Mouse (Mus musculus): Measurements from ENCODE around the gene Neb. TPM values are rescaled to one million over a fixed set of nuclear protein-coding genes. Genes with fewer than 3 reads are reported as not detected.

Neb gene
- polyA plus RNA-seq, 1 experiment from 2014 or later: 1.1 TPM

GRCm38 (mm10) chr2:52412524-52413037 lies 34.3 kb upstream of the Neb start:
- ATAC-seq (ENCODE audit: low FRiP score): no peak
- Histone ChIP-seq H3K4me1 (no peaks in the 10 kb centered on the region), H3K27me3 (no peaks in the 10 kb centered on the region), H3K9me3 (peaks cover 42% of the 10 kb centered on the region), H3K4me2 (no peak overlapping the region), H3K27ac (no peak overlapping the region), H3K36me3 (replicated peaks) (peaks cover 79% of the 10 kb centered on the region), H3K9ac (no peak overlapping the region), H3K4me3 (replicated peaks) (no peak overlapping the region)
- WGBS: 96% methylated on average over 5 of the region's 5 CpGs

DNA sequence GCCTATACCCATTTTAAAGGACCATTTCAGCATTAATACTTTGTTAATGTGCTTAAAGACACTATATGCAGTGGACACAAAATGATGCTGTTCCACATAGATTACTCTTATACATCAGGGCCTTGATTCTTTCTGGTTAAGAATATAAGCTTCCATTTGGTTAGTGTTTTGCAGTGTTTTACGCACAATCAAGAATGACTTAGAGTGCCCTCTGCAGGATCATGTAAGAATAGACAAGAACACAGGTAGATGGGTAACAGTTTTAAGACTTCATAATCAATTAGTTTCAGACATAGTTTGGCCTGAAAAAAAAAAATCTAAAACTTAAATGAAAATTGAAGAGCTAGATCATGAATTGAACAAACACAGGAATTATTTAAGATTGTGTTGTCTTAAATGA lies 28.2 kb upstream of the Neb start:
- no peak overlapping the region for H3K4me2 ChIP-seq
- peaks cover 26% of the 10 kb centered on the region for H3K9me3 ChIP-seq
- peaks cover 78% of the 10 kb centered on the region for H3K36me3 ChIP-seq (replicated peaks)
- no peak overlapping the region for H3K9ac ChIP-seq
- no peak for ATAC-seq (ENCODE audit: low FRiP score)
- 96% methylated on average over 1 of the region's 1 CpGs for WGBS
- H3K27ac ChIP-seq: no peak overlapping the region
- no peaks in the 10 kb centered on the region for H3K4me1 ChIP-seq
- no peak overlapping the region for H3K4me3 ChIP-seq (replicated peaks)
- H3K27me3 ChIP-seq: no peaks in the 10 kb centered on the region

- Histone ChIP-seq H3K36me3 (replicated peaks) (peaks cover 68% of the 10 kb centered on the region), H3K4me1 (no peaks in the 10 kb centered on the region), H3K27me3 (no peaks in the 10 kb centered on the region), H3K9ac (no peak overlapping the region), H3K27ac (no peak overlapping the region), H3K9me3 (peaks cover 14% of the 10 kb centered on the region), H3K4me2 (no peak overlapping the region), H3K4me3 (replicated peaks) (no peak overlapping the region)
- no peak for ATAC-seq (ENCODE audit: low FRiP score)
- WGBS: 95% methylated on average over 5 of the region's 5 CpGs
Measured at GRCm38 (mm10) chr2:52405238-52405637, 27.0 kb upstream of the Neb start.

- peaks cover 5% of the 10 kb centered on the region for H3K36me3 ChIP-seq (replicated peaks)
- H3K27ac ChIP-seq: no peak overlapping the region
- no peak for ATAC-seq (ENCODE audit: low FRiP score)
- H3K9me3 ChIP-seq: no peaks in the 10 kb centered on the region
- no peaks in the 10 kb centered on the region for H3K4me1 ChIP-seq
- WGBS: 92% methylated on average over 5 of the region's 5 CpGs
- H3K9ac ChIP-seq: no peak overlapping the region
- no peaks in the 10 kb centered on the region for H3K27me3 ChIP-seq
- H3K4me3 ChIP-seq (replicated peaks): no peak overlapping the region
- H3K4me2 ChIP-seq: no peak overlapping the region
Measured at GRCm38 (mm10) chr2:52394529-52394928, 16.3 kb upstream of the Neb start.

DNA sequence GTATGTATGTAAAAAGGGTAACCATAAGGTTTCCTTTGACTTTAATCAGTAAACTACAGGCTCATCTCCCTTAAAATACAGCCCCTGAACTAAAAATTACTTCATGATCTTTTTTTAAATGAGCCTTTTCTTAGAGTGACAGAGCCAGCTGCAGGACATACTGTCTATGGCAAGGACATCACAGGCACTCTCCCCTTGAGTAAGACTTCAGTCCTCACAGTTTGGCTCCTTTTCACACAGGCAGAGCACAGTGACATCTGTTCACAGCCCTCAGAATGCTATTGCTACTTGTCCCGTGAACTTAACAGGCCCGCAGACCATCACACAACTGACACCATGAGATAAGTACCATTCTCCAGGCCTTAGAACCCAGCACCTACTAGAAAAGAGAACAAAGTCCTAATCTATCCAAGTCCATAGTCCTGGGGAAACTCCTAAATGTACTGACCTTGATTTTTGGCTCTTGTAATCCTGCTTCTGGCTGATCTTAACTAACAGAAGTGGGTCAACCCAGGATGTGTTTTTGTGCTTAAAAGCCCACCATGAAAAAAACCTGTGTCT lies 12.2 kb upstream of the Neb start:
- no peaks in the 10 kb centered on the region for H3K36me3 ChIP-seq (replicated peaks)
- no peak for ATAC-seq (ENCODE audit: low FRiP score)
- WGBS: 81% methylated on average over 2 of the region's 2 CpGs

GRCm38 (mm10) chr2:52389975-52390374 lies 11.7 kb upstream of the Neb start:
- Histone ChIP-seq H3K27ac (no peak overlapping the region), H3K4me1 (no peaks in the 10 kb centered on the region), H3K9me3 (no peaks in the 10 kb centered on the region), H3K27me3 (no peaks in the 10 kb centered on the region), H3K4me2 (no peak overlapping the region), H3K4me3 (replicated peaks) (no peak overlapping the region), H3K9ac (no peak overlapping the region), H3K36me3 (replicated peaks) (no peaks in the 10 kb centered on the region)
- no peak for ATAC-seq (ENCODE audit: low FRiP score)
- 72% methylated on average over 3 of the region's 3 CpGs for WGBS

More for the DNA sequence above, 12.2 kb upstream of the Neb start:
- H3K4me3 ChIP-seq (replicated peaks): no peak overlapping the region
- H3K4me2 ChIP-seq: no peak overlapping the region
- no peaks in the 10 kb centered on the region for H3K9me3 ChIP-seq
- no peak overlapping the region for H3K9ac ChIP-seq
- no peaks in the 10 kb centered on the region for H3K4me1 ChIP-seq
- H3K27me3 ChIP-seq: no peaks in the 10 kb centered on the region
- H3K27ac ChIP-seq: no peak overlapping the region

- Histone ChIP-seq H3K27me3 (no peaks in the 10 kb centered on the region), H3K4me3 (replicated peaks) (no peak overlapping the region), H3K4me1 (no peaks in the 10 kb centered on the region), H3K27ac (no peak overlapping the region), H3K36me3 (replicated peaks) (no peaks in the 10 kb centered on the region), H3K9me3 (no peaks in the 10 kb centered on the region), H3K9ac (no peak overlapping the region), H3K4me2 (no peak overlapping the region)
- WGBS: 93% methylated on average over 6 of the region's 6 CpGs
- ATAC-seq (ENCODE audit: low FRiP score): no peak
Measured at GRCm38 (mm10) chr2:52386451-52386850, 8.2 kb upstream of the Neb start.

GRCm38 (mm10) chr2:52386037-52386436 lies 7.8 kb upstream of the Neb start:
- WGBS: 76% methylated on average over 7 of the region's 7 CpGs
- ATAC-seq (ENCODE audit: low FRiP score): no peak

GRCm38 (mm10) chr2:52378848-52379261 lies 581 bp upstream of the Neb start:
- Histone ChIP-seq H3K9me3 (no peaks in the 10 kb centered on the region), H3K27ac (no peak overlapping the region), H3K9ac (no peak overlapping the region), H3K4me3 (replicated peaks) (no peak overlapping the region), H3K4me2 (no peak overlapping the region), H3K36me3 (replicated peaks) (no peaks in the 10 kb centered on the region), H3K4me1 (no peaks in the 10 kb centered on the region), H3K27me3 (no peaks in the 10 kb centered on the region)
- 78% methylated on average over 10 of the region's 10 CpGs for WGBS
- ATAC-seq (ENCODE audit: low FRiP score): no peak

More at GRCm38 (mm10) chr2:52386037-52386436, 7.8 kb upstream of the Neb start:
- H3K27ac ChIP-seq: no peak overlapping the region
- H3K27me3 ChIP-seq: no peaks in the 10 kb centered on the region
- no peak overlapping the region for H3K9ac ChIP-seq
- no peak overlapping the region for H3K4me2 ChIP-seq
- no peaks in the 10 kb centered on the region for H3K36me3 ChIP-seq (replicated peaks)
- H3K9me3 ChIP-seq: no peaks in the 10 kb centered on the region
- no peak overlapping the region for H3K4me3 ChIP-seq (replicated peaks)
- H3K4me1 ChIP-seq: no peaks in the 10 kb centered on the region

DNA sequence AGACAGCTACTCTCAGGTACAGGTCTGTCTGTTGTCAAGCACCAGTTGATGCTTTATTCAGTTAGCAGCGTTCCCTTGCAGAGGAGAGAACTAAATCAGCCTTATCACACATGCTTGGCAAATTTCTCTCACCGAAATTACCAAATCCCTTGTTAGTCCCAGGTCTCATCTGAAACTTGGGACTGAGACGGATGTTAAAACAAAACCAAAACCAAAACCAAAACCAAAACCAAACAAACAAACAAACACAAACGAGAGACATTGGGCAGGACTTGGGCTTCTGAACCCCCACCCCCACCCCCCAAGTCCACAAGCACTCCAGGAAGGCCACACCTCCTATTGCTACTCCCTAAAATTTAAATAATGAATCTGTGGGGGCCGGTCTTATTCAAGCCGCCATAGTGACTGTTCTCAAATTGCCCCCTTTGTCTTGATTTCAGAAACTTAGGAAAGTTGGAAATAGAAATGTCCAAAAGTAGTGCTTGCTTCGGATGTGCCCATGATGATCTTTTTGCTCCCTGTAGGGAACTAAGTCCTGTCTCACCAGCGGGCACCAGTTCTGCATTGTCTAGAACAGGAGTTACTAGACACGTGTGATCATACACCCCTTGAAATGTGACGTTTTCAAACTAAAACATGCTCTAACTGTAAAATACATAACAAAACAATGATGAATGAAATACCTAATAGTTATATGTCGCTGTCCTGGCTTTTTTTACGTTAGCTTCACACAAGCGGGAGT lies 397 bp downstream of the Neb start:
- Histone ChIP-seq H3K36me3 (replicated peaks) (no peaks in the 10 kb centered on the region), H3K27me3 (no peaks in the 10 kb centered on the region), H3K27ac (no peak overlapping the region), H3K9me3 (no peaks in the 10 kb centered on the region), H3K9ac (no peak overlapping the region), H3K4me3 (replicated peaks) (no peak overlapping the region), H3K4me2 (0 out of 2 replicates have a peak overlapping the region, but pooled peaks have one; percentile 1), H3K4me1 (no peaks in the 10 kb centered on the region)
- WGBS: 54% methylated on average over 13 of the region's 13 CpGs
- no peak for ATAC-seq (ENCODE audit: low FRiP score)

DNA sequence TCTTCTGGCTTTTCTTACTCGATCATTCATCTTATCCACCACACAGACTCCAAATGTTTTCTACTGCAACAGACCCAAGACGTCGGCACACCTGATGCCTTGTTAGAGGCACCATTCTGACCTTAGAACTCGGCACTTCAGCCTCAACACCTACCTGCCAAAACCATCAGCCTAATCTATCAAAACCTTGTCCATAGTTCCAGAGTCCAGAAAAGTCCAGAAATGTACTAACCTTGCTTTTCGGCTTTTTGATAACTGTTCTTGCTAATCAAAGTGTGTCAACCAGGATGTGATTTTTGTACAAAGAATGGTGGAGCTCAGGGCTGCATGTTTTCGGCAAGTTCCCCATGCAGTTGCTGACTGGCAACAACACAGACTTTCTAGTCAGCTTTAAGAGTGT lies 3.6 kb downstream of the Neb start:
- Histone ChIP-seq H3K4me3 (replicated peaks) (no peak overlapping the region), H3K36me3 (replicated peaks) (no peaks in the 10 kb centered on the region), H3K27me3 (no peaks in the 10 kb centered on the region), H3K4me1 (no peaks in the 10 kb centered on the region), H3K27ac (no peak overlapping the region), H3K9me3 (no peaks in the 10 kb centered on the region), H3K9ac (no peak overlapping the region), H3K4me2 (no peak overlapping the region)
- WGBS: 94% methylated on average over 6 of the region's 6 CpGs
- no peak for ATAC-seq (ENCODE audit: low FRiP score)

DNA sequence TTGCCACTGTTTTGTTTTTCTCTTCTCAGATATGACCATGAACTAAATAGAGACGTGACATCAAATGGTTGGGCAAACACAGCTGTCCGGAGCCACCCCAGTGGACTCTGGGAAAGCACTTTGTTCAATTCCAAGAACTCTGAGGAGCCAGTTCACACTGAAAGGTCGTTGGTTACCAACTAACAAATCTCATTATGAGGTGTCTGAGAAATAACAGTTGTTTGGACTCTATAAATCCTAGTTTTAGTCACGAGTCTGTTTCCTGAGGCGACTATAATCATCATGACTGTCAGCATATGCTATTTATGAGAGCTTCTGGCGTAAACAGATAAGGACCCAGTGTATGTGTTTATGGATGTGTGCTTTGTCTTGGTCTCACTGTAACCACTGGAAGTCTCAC lies 5.8 kb downstream of the Neb start:
- Histone ChIP-seq H3K27me3 (no peaks in the 10 kb centered on the region), H3K36me3 (replicated peaks) (no peaks in the 10 kb centered on the region), H3K27ac (no peak overlapping the region), H3K4me2 (no peak overlapping the region), H3K4me1 (no peaks in the 10 kb centered on the region), H3K9me3 (no peaks in the 10 kb centered on the region), H3K4me3 (replicated peaks) (no peak overlapping the region), H3K9ac (no peak overlapping the region)
- no peak for ATAC-seq (ENCODE audit: low FRiP score)
- WGBS: 80% methylated on average over 6 of the region's 6 CpGs

GRCm38 (mm10) chr2:52372080-52372479 lies 6.2 kb downstream of the Neb start:
- no peak for ATAC-seq (ENCODE audit: low FRiP score)
- no peaks in the 10 kb centered on the region for H3K27me3 ChIP-seq
- no peaks in the 10 kb centered on the region for H3K9me3 ChIP-seq
- no peak overlapping the region for H3K4me3 ChIP-seq (replicated peaks)
- WGBS: 84% methylated on average over 4 of the region's 4 CpGs
- no peaks in the 10 kb centered on the region for H3K36me3 ChIP-seq (replicated peaks)
- H3K4me1 ChIP-seq: no peaks in the 10 kb centered on the region
- H3K4me2 ChIP-seq: no peak overlapping the region
- no peak overlapping the region for H3K9ac ChIP-seq
- no peak overlapping the region for H3K27ac ChIP-seq
